Mouse (Mus musculus) intestine, postnatal 0 days (tissue): ENCODE measurements around the gene Tut1. TPM values are rescaled to one million over a fixed set of nuclear protein-coding genes. Genes with fewer than 3 reads are reported as not detected.
A peak's percentile ranks its signal among the peaks of the same experiment; 100 is the strongest.
"Not testable (repeated sequence)": the region's sequence is repeated elsewhere in the genome, so short reads cannot be mapped to it uniquely, and the experiment has no call there.

Experiments
- ATAC-seq: fragments of 200-750 bp; cut with Nextera tagmentation; 2 replicates; pipeline ENCODE4 v1.8.0; 2017; ENCODE audit warnings: mild to moderate bottlenecking, moderate TSS enrichment, moderate library complexity
- H3K27ac ChIP-seq: fragments of 300-500 bp; sonication (generic); 2 replicates; pipeline ENCODE4 v1.5.1; 2014; ENCODE audit warnings: mild to moderate bottlenecking, low read depth, low read length, moderate library complexity
- H3K27me3 ChIP-seq: fragments of 300-500 bp; sonication (generic); replicated peaks from 2 replicates; pipeline ENCODE4 v1.6.1; 2014; ENCODE audit warnings: low read length, mixed read lengths; ENCODE audit not compliant: control insufficient read depth, insufficient read depth
- H3K36me3 ChIP-seq: fragments of 300-500 bp; sonication (generic); 2 replicates; pipeline ENCODE4 v1.6.1; 2014; ENCODE audit warnings: mild to moderate bottlenecking, moderate library complexity; ENCODE audit not compliant: control insufficient read depth, insufficient read depth
- H3K4me1 ChIP-seq: fragments of 300-500 bp; sonication (generic); replicated peaks from 2 replicates; pipeline ENCODE4 v1.6.1; 2014; ENCODE audit warnings: antibody characterized with exemption, low read length, mixed read lengths; ENCODE audit not compliant: control insufficient read depth, insufficient read depth
- H3K4me2 ChIP-seq: fragments of 300-500 bp; sonication (generic); replicated peaks from 2 replicates; pipeline ENCODE4 v1.6.1; 2014; ENCODE audit warnings: low read depth, mild to moderate bottlenecking, moderate library complexity
- H3K4me3 ChIP-seq: fragments of 300-500 bp; sonication (generic); 2 replicates; pipeline ENCODE4 v1.5.1; 2014; ENCODE audit warnings: low read depth, low read length
- H3K9ac ChIP-seq: fragments of 300-500 bp; sonication (generic); 2 replicates; pipeline ENCODE4 v1.6.1; 2014; ENCODE audit warnings: mild to moderate bottlenecking, low read depth, low read length
- H3K9me3 ChIP-seq: fragments of 300-500 bp; sonication (generic); 2 replicates; pipeline ENCODE4 v1.6.1; 2016; ENCODE audit warnings: mixed run types; ENCODE audit not compliant: control insufficient read depth
- CTCF ChIP-seq: sonication (generic); IDR thresholded peaks from 2 replicates; pipeline ENCODE4 v1.5.1; 2016; ENCODE audit warnings: low read depth, mild to moderate bottlenecking, control low read depth, antibody characterized with exemption, moderate library complexity
- WGBS: fragments of 180-500 bp; shearing (Covaris S2); extraction: QIAGEN DNeasy Blood & Tissue Kit; methylation state at CpG from one replicate; pipeline ENCODE4 v1.1.7; 2014; 5-methylcytosine and 5-hydroxymethylcytosine counted together
- polyA plus RNA-seq: library from polyadenylated mRNA; unstranded; fragments of >200 nt; fragmentation: Nextera tagmentation; extraction: Ambion mirVana; gene quantifications from 2 replicates; pipeline ENCODE4 v1.2.1, GENCODE M21; 2015

The Tut1 gene
- polyA plus RNA-seq, 1 experiment from 2014 or later, result 10.7 TPM

- Histone ChIP-seq H3K36me3 (0 out of 2 replicates have a peak, but pooled peaks cover 5% of the 10 kb centered on the region), H3K4me2 (peak overlapping the region; percentile 87; the same call in 1 of the 2 replicates), H3K4me3 (no peak overlapping the region), H3K9me3 (no peaks in the 10 kb centered on the region), H3K27me3 (no peaks in the 10 kb centered on the region), H3K4me1 (peaks cover 27% of the 10 kb centered on the region), H3K9ac (no peak overlapping the region), H3K27ac (no peak overlapping the region)
- WGBS, result 88% methylated on average over 2 of the region's 2 CpGs
- no peak for ATAC-seq
- TF ChIP-seq CTCF, result no peak
Measured at GRCm38 (mm10) chr19:8993625-8993912, 39.9 kb downstream of the Tut1 start.

- Histone ChIP-seq H3K4me1 (peaks cover 30% of the 10 kb centered on the region), H3K27ac (peak overlapping the region; percentile 24; the same call in 1 of the 2 replicates), H3K4me2 (peak overlapping the region; percentile 24; the same call in 1 of the 2 replicates), H3K36me3 (peaks cover 15% of the 10 kb centered on the region; the same call in 1 of the 2 replicates), H3K4me3 (no peak overlapping the region), H3K9ac (no peak overlapping the region), H3K27me3 (no peaks in the 10 kb centered on the region), H3K9me3 (no peaks in the 10 kb centered on the region)
- WGBS, result 35% methylated on average over 10 of the region's 10 CpGs
- ATAC-seq, result peak; percentile 38
- TF ChIP-seq CTCF, result peak; percentile 38; the same call in 1 of the 2 replicates
Measured at GRCm38 (mm10) chr19:8994813-8995607, 41.4 kb downstream of the Tut1 start.

GRCm38 (mm10) chr19:8996601-8997000 is 43.0 kb downstream of the Tut1 start:
- Histone ChIP-seq H3K9me3 (no peaks in the 10 kb centered on the region), H3K4me1 (peaks cover 30% of the 10 kb centered on the region), H3K27ac (0 out of 2 replicates have a peak overlapping the region, but pooled peaks have one; percentile 46), H3K36me3 (peaks cover 31% of the 10 kb centered on the region), H3K4me3 (no peak overlapping the region), H3K27me3 (no peaks in the 10 kb centered on the region), H3K9ac (no peak overlapping the region), H3K4me2 (no peak overlapping the region)
- 0 out of 2 replicates have a peak, but pooled peaks have one; percentile 13 for TF ChIP-seq CTCF
- 95% methylated on average over 6 of the region's 6 CpGs for WGBS
- no peak for ATAC-seq

- Histone ChIP-seq H3K4me3 (no peak overlapping the region), H3K9me3 (no peaks in the 10 kb centered on the region), H3K27ac (peak overlapping the region; percentile 46), H3K4me2 (peak overlapping the region; percentile 31), H3K9ac (0 out of 2 replicates have a peak overlapping the region, but pooled peaks have one; percentile 4), H3K4me1 (peaks cover 27% of the 10 kb centered on the region), H3K36me3 (peaks cover 40% of the 10 kb centered on the region), H3K27me3 (no peaks in the 10 kb centered on the region)
- peak; percentile 43; the same call in 1 of the 2 replicates for TF ChIP-seq CTCF
- 12% methylated on average over 4 of the region's 4 CpGs for WGBS
- peak; percentile 93 for ATAC-seq
Measured at GRCm38 (mm10) chr19:8997546-8997945, 43.9 kb downstream of the Tut1 start.

- H3K4me1 ChIP-seq, result peaks cover 19% of the 10 kb centered on the region
- WGBS, result 64% methylated on average over 6 of the region's 6 CpGs
- H3K4me2 ChIP-seq, result no peak overlapping the region
- TF ChIP-seq CTCF, result no peak
- H3K9ac ChIP-seq, result no peak overlapping the region
- H3K4me3 ChIP-seq, result no peak overlapping the region
- peaks cover 49% of the 10 kb centered on the region for H3K36me3 ChIP-seq
- no peaks in the 10 kb centered on the region for H3K9me3 ChIP-seq
- no peak for ATAC-seq
- no peak overlapping the region for H3K27ac ChIP-seq
- no peaks in the 10 kb centered on the region for H3K27me3 ChIP-seq
Measured at GRCm38 (mm10) chr19:8998546-8998945, 44.9 kb downstream of the Tut1 start.

- ATAC-seq, result no peak
- H3K4me1 ChIP-seq, result peaks cover 19% of the 10 kb centered on the region
- H3K27me3 ChIP-seq, result no peaks in the 10 kb centered on the region
- peaks cover 55% of the 10 kb centered on the region for H3K36me3 ChIP-seq
- whole genome bisulfite sequencing, result 74% methylated on average over 4 of the region's 4 CpGs
- no peak overlapping the region for H3K4me3 ChIP-seq
- no peak overlapping the region for H3K27ac ChIP-seq
- H3K9me3 ChIP-seq, result no peaks in the 10 kb centered on the region
- no peak overlapping the region for H3K9ac ChIP-seq
- no peak overlapping the region for H3K4me2 ChIP-seq
- no peak for TF ChIP-seq CTCF
Measured at GRCm38 (mm10) chr19:8999223-8999622, 45.6 kb downstream of the Tut1 start.

GRCm38 (mm10) chr19:9006915-9007314 is 53.3 kb downstream of the Tut1 start:
- H3K4me3 ChIP-seq, H3K27me3 ChIP-seq, H3K9me3 ChIP-seq, H3K9ac ChIP-seq, H3K27ac ChIP-seq, ATAC-seq, H3K4me1 ChIP-seq, H3K4me2 ChIP-seq: not testable (repeated sequence)
- peaks cover 50% of the 10 kb centered on the region for H3K36me3 ChIP-seq
- WGBS, result 97% methylated on average over 2 of the region's 2 CpGs
